Mouse (Mus musculus) limb, embryonic 11.5 days (tissue): ENCODE measurements at regions not wholly inside any gene's neighbourhood (a gene's known extent, or its start where the extent isn't known, plus 50 kb on each side); places are given as distances from the start of the nearest gene placed in this dataset. TPM values are rescaled to one million over a fixed set of nuclear protein-coding genes. Genes with fewer than 3 reads are reported as not detected.

Source experiments
- ATAC-seq: fragments of 200-750 bp; cut with Nextera tagmentation; 2 replicates; pipeline ENCODE4 v1.8.0; 2017; ENCODE audit warnings: low read depth; ENCODE audit not compliant: insufficient number of reproducible peaks, low FRiP score, low TSS enrichment
- DNase-seq: peaks from one replicate; pipeline ENCODE4 v3.0.0-alpha.2; 2015; ENCODE audit warnings: low spot score
- H3K27ac ChIP-seq: fragments of 300-500 bp; sonication (generic); replicated peaks from 2 replicates; pipeline ENCODE4 v1.5.1; 2014; ENCODE audit warnings: low read depth, mild to moderate bottlenecking, low read length
- H3K27me3 ChIP-seq: fragments of 300-500 bp; sonication (generic); 2 replicates; pipeline ENCODE4 v1.6.1; 2014; ENCODE audit warnings: mild to moderate bottlenecking, low read length, mixed read lengths; ENCODE audit not compliant: control insufficient read depth, insufficient read depth
- H3K36me3 ChIP-seq: fragments of 300-500 bp; sonication (generic); 2 replicates; pipeline ENCODE4 v1.6.1; 2014; ENCODE audit warnings: mild to moderate bottlenecking, low read length, moderate library complexity, mixed read lengths; ENCODE audit not compliant: control insufficient read depth, insufficient read depth
- H3K4me1 ChIP-seq: fragments of 300-500 bp; sonication (generic); 2 replicates; pipeline ENCODE4 v1.6.1; 2014; ENCODE audit warnings: low read length, mixed read lengths; ENCODE audit not compliant: control insufficient read depth, insufficient read depth
- H3K4me2 ChIP-seq: fragments of 300-500 bp; sonication (generic); 2 replicates; pipeline ENCODE4 v1.6.1; 2014; ENCODE audit warnings: low read depth, mild to moderate bottlenecking, moderate library complexity; ENCODE audit not compliant: severe bottlenecking
- H3K4me3 ChIP-seq: fragments of 300-500 bp; sonication (generic); 2 replicates; pipeline ENCODE4 v1.5.1; 2014; ENCODE audit warnings: low read depth, low read length
- H3K9ac ChIP-seq: fragments of 300-500 bp; sonication (generic); 2 replicates; pipeline ENCODE4 v1.6.1; 2014; ENCODE audit warnings: mild to moderate bottlenecking, low read length
- H3K9me3 ChIP-seq: fragments of 300-500 bp; sonication (generic); 2 replicates; pipeline ENCODE4 v1.6.1; 2016; ENCODE audit warnings: low read length; ENCODE audit not compliant: control insufficient read depth
- WGBS: fragments of 180-500 bp; shearing (Covaris S2); extraction: QIAGEN DNeasy Blood & Tissue Kit; methylation state at CpG from one replicate; pipeline ENCODE4 v1.1.7; 2014; 5-methylcytosine and 5-hydroxymethylcytosine counted together
- microRNA-seq: library from miRNA; unstranded; fragments of <30 nt; microRNA quantifications from one replicate; pipeline ENCODE4, GENCODE M21; 2016

DNA sequence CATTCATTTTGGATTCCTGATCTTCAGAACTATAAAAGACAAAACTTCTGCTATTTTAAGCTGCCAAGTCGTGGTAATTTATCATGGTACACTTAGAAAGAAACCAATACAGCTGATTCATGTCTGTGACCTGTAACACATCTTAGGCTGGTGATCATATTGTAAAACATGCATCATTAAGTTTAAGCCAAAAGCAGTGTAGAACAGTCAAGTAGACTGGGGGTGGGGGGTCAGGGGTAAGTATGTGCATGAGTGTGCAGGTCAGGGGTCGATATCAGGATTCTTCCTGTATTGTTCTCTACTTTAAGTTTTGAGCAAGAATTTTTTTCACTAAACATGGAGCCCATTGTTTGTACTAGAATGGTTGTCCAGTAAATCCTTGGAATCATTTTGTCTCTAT lies 160.7 kb downstream of the Calcrl start:
- Histone ChIP-seq H3K27ac (no peak overlapping the region), H3K4me1 (0 out of 2 replicates have a peak, but pooled peaks cover 3% of the 10 kb centered on the region), H3K4me2 (no peak overlapping the region), H3K9me3 (no peaks in the 10 kb centered on the region), H3K9ac (no peak overlapping the region), H3K4me3 (no peak overlapping the region), H3K36me3 (no peaks in the 10 kb centered on the region), H3K27me3 (no peaks in the 10 kb centered on the region)
- ATAC-seq (no peak), DNase-seq (no peak)
- 74% methylated on average over 2 of the region's 2 CpGs for WGBS

GRCm38 (mm10) chr2:84265002-84265401 lies 160.2 kb downstream of the Calcrl start:
- H3K27ac ChIP-seq: no peak overlapping the region
- H3K4me1 ChIP-seq: 0 out of 2 replicates have a peak, but pooled peaks cover 3% of the 10 kb centered on the region
- no peaks in the 10 kb centered on the region for H3K36me3 ChIP-seq
- no peak overlapping the region for H3K4me3 ChIP-seq
- no peaks in the 10 kb centered on the region for H3K27me3 ChIP-seq
- no peak overlapping the region for H3K9ac ChIP-seq
- ATAC-seq: no peak
- no peaks in the 10 kb centered on the region for H3K9me3 ChIP-seq
- no peak overlapping the region for H3K4me2 ChIP-seq
- DNase-seq: no peak

DNA sequence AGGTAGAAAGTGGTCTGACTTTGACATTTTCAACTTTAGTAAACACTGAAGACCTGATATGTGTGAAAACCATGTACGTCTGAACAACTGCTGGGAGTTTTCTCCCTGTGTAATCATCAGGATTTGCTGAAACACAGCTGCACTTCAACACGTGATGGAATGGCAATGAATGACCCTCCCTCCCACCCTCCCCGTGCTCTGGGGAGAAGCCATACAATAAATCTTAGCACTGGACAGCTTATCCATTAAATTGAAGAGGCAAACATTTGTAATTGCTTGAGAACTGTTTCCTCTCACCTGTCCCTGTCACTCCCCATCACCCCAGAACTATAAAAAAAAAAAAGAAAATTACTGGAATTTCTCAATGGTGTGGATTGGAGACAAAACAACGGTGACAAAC lies 159.1 kb downstream of the Calcrl start:
- 18% methylated on average over 4 of the region's 4 CpGs for WGBS
- ATAC-seq (peak; percentile 25; the same call in 1 of the 2 replicates), DNase-seq (no peak)
- Histone ChIP-seq H3K9me3 (no peaks in the 10 kb centered on the region), H3K36me3 (no peaks in the 10 kb centered on the region), H3K27me3 (no peaks in the 10 kb centered on the region), H3K9ac (no peak overlapping the region), H3K4me2 (no peak overlapping the region), H3K4me3 (no peak overlapping the region), H3K27ac (no peak overlapping the region), H3K4me1 (0 out of 2 replicates have a peak, but pooled peaks cover 3% of the 10 kb centered on the region)

GRCm38 (mm10) chr2:84266883-84267554 lies 158.2 kb downstream of the Calcrl start:
- Histone ChIP-seq H3K36me3 (no peaks in the 10 kb centered on the region), H3K4me2 (no peak overlapping the region), H3K9ac (no peak overlapping the region), H3K27me3 (no peaks in the 10 kb centered on the region), H3K4me3 (no peak overlapping the region), H3K9me3 (no peaks in the 10 kb centered on the region), H3K4me1 (0 out of 2 replicates have a peak, but pooled peaks cover 3% of the 10 kb centered on the region), H3K27ac (no peak overlapping the region)
- WGBS: 28% methylated on average over 6 of the region's 6 CpGs
- DNase-seq (peak; percentile 41), ATAC-seq (0 out of 2 replicates have a peak, but pooled peaks have one; percentile 31)

- Histone ChIP-seq H3K27me3 (no peaks in the 10 kb centered on the region), H3K9ac (no peak overlapping the region), H3K4me1 (no peaks in the 10 kb centered on the region), H3K4me2 (no peak overlapping the region), H3K36me3 (no peaks in the 10 kb centered on the region), H3K4me3 (no peak overlapping the region), H3K9me3 (no peaks in the 10 kb centered on the region), H3K27ac (no peak overlapping the region)
- DNase-seq (no peak), ATAC-seq (no peak)
- 79% methylated on average over 6 of the region's 6 CpGs for WGBS
Measured at GRCm38 (mm10) chr2:84274038-84274724, 151.0 kb downstream of the Calcrl start.

GRCm38 (mm10) chr2:84277181-84277580 lies 148.0 kb downstream of the Calcrl start:
- H3K9ac ChIP-seq: no peak overlapping the region
- ATAC-seq (no peak), DNase-seq (no peak)
- H3K4me1 ChIP-seq: no peaks in the 10 kb centered on the region
- H3K4me3 ChIP-seq: no peak overlapping the region
- H3K9me3 ChIP-seq: no peaks in the 10 kb centered on the region
- H3K27ac ChIP-seq: no peak overlapping the region
- WGBS: 92% methylated on average over 1 of the region's 1 CpGs
- H3K4me2 ChIP-seq: no peak overlapping the region
- no peaks in the 10 kb centered on the region for H3K27me3 ChIP-seq
- H3K36me3 ChIP-seq: no peaks in the 10 kb centered on the region

Small RNA genes lying in the stretch of these regions (microRNA-seq; reads per million reads assigned to microRNA genes)
- gene Gm25972: not detected
